Mouse (Mus musculus) midbrain, postnatal 0 days (tissue): ENCODE results near the gene Clstn2. TPM values are rescaled to one million over a fixed set of nuclear protein-coding genes. Genes with fewer than 3 reads are reported as not detected.

Experiments used
- ATAC-seq: fragments of 200-750 bp; cut with Nextera tagmentation; 2 replicates; pipeline ENCODE4 v1.8.0; 2017; ENCODE audit warnings: moderate number of reproducible peaks, mild to moderate bottlenecking, moderate TSS enrichment, moderate library complexity; ENCODE audit not compliant: low FRiP score
- DNase-seq: peaks from one replicate; pipeline ENCODE4 v3.0.0-alpha.2; 2015; ENCODE audit warnings: low spot score
- H3K27ac ChIP-seq: fragments of 300-500 bp; sonication (generic); 2 replicates; pipeline ENCODE4 v1.5.1; 2014; ENCODE audit warnings: low read depth, mild to moderate bottlenecking, low read length, mixed read lengths
- H3K27me3 ChIP-seq: fragments of 300-500 bp; sonication (generic); 2 replicates; pipeline ENCODE4 v1.6.1; 2014; ENCODE audit warnings: low read length, control low read depth, mixed read lengths; ENCODE audit not compliant: insufficient read depth
- H3K36me3 ChIP-seq: fragments of 300-500 bp; sonication (generic); 2 replicates; pipeline ENCODE4 v1.6.1; 2014; ENCODE audit warnings: low read length, control low read depth, mixed read lengths; ENCODE audit not compliant: insufficient read depth
- H3K4me1 ChIP-seq: fragments of 300-500 bp; sonication (generic); 2 replicates; pipeline ENCODE4 v1.6.1; 2014; ENCODE audit warnings: mild to moderate bottlenecking, control low read depth, antibody characterized with exemption, low read length, mixed read lengths; ENCODE audit not compliant: insufficient read depth
- H3K4me2 ChIP-seq: fragments of 300-500 bp; sonication (generic); 2 replicates; pipeline ENCODE4 v1.6.1; 2014; ENCODE audit warnings: low read depth, mild to moderate bottlenecking, low read length, mixed read lengths; ENCODE audit not compliant: poor library complexity, severe bottlenecking
- H3K4me3 ChIP-seq: fragments of 300-500 bp; sonication (generic); 2 replicates; pipeline ENCODE4 v1.5.1; 2014; ENCODE audit warnings: low read depth, mild to moderate bottlenecking, low read length, moderate library complexity
- H3K9ac ChIP-seq: fragments of 300-500 bp; sonication (generic); replicated peaks from 2 replicates; pipeline ENCODE4 v1.6.1; 2014; ENCODE audit warnings: mild to moderate bottlenecking, low read length, moderate library complexity, mixed read lengths; ENCODE audit not compliant: poor library complexity, severe bottlenecking
- H3K9me3 ChIP-seq: fragments of 300-500 bp; sonication (generic); 2 replicates; pipeline ENCODE4 v1.6.1; 2016; ENCODE audit warnings: low read length, control low read depth
- CTCF ChIP-seq: IDR thresholded peaks from 2 replicates; pipeline ENCODE4 v1.5.1; 2016; ENCODE audit warnings: antibody characterized with exemption, mild to moderate bottlenecking
- WGBS: fragments of 180-500 bp; shearing (Covaris S2); extraction: QIAGEN DNeasy Blood & Tissue Kit; methylation state at CpG from one replicate; pipeline ENCODE4 v1.1.7; 2014; 5-methylcytosine and 5-hydroxymethylcytosine counted together
- polyA plus RNA-seq: library from polyadenylated mRNA; unstranded; fragments of >200 nt; fragmentation: Nextera tagmentation; extraction: Ambion mirVana; gene quantifications from 2 replicates; pipeline ENCODE4 v1.2.1, GENCODE M21; 2015
- total RNA-seq: library from RNA; depleted of rRNA; stranded (reverse); fragments of >200 nt; gene quantifications from 2 replicates; pipeline ENCODE4 v1.2.3, GENCODE M21; 2014

Clstn2 gene
- total and polyA plus RNA-seq, 2 experiments from 2014 or later: 9.2 to 45.7 TPM

GRCm38 (mm10) chr9:97648409-97648808 is 384.6 kb downstream of the Clstn2 start:
- no peaks in the 10 kb centered on the region for H3K27me3 ChIP-seq
- H3K4me1 ChIP-seq: no peaks in the 10 kb centered on the region
- no peak overlapping the region for H3K4me2 ChIP-seq
- no peak overlapping the region for H3K9ac ChIP-seq
- DNase-seq (peak; percentile 30), ATAC-seq (no peak)
- H3K4me3 ChIP-seq: no peak overlapping the region
- WGBS: 65% methylated on average over 3 of the region's 3 CpGs
- no peak for TF ChIP-seq CTCF
- no peaks in the 10 kb centered on the region for H3K9me3 ChIP-seq
- no peak overlapping the region for H3K27ac ChIP-seq
- no peaks in the 10 kb centered on the region for H3K36me3 ChIP-seq

GRCm38 (mm10) chr9:97645746-97646145 is 387.2 kb downstream of the Clstn2 start:
- no peaks in the 10 kb centered on the region for H3K4me1 ChIP-seq
- no peak overlapping the region for H3K4me3 ChIP-seq
- no peak for TF ChIP-seq CTCF
- H3K9me3 ChIP-seq: no peaks in the 10 kb centered on the region
- ATAC-seq (no peak), DNase-seq (no peak)
- H3K27me3 ChIP-seq: no peaks in the 10 kb centered on the region
- no peaks in the 10 kb centered on the region for H3K36me3 ChIP-seq
- no peak overlapping the region for H3K9ac ChIP-seq
- H3K4me2 ChIP-seq: no peak overlapping the region
- WGBS: 97% methylated on average over 3 of the region's 3 CpGs
- H3K27ac ChIP-seq: no peak overlapping the region

GRCm38 (mm10) chr9:97642396-97642795 is 390.6 kb downstream of the Clstn2 start:
- Histone ChIP-seq H3K27ac (no peak overlapping the region), H3K9ac (no peak overlapping the region), H3K27me3 (no peaks in the 10 kb centered on the region), H3K4me1 (no peaks in the 10 kb centered on the region; the same call in 1 of the 2 replicates), H3K9me3 (no peaks in the 10 kb centered on the region), H3K4me2 (no peak overlapping the region), H3K36me3 (no peaks in the 10 kb centered on the region), H3K4me3 (no peak overlapping the region)
- no peak for DNase-seq
- no peak for TF ChIP-seq CTCF
- ATAC-seq: no peak
- 80% methylated on average over 7 of the region's 7 CpGs for WGBS

- Histone ChIP-seq H3K36me3 (no peaks in the 10 kb centered on the region), H3K9ac (no peak overlapping the region), H3K4me3 (no peak overlapping the region), H3K4me1 (no peaks in the 10 kb centered on the region; the same call in 1 of the 2 replicates), H3K9me3 (no peaks in the 10 kb centered on the region), H3K27me3 (no peaks in the 10 kb centered on the region), H3K4me2 (no peak overlapping the region), H3K27ac (no peak overlapping the region)
- DNase-seq (peak; percentile 55), ATAC-seq (no peak)
- no peak for TF ChIP-seq CTCF
- 91% methylated on average over 6 of the region's 6 CpGs for WGBS
Measured at GRCm38 (mm10) chr9:97639967-97640549, 392.9 kb downstream of the Clstn2 start.

- Histone ChIP-seq H3K4me3 (no peak overlapping the region), H3K4me2 (no peak overlapping the region), H3K4me1 (no peaks in the 10 kb centered on the region; the same call in 1 of the 2 replicates), H3K9ac (no peak overlapping the region), H3K36me3 (no peaks in the 10 kb centered on the region), H3K27ac (no peak overlapping the region), H3K9me3 (no peaks in the 10 kb centered on the region), H3K27me3 (no peaks in the 10 kb centered on the region)
- WGBS: 91% methylated on average over 9 of the region's 9 CpGs
- DNase-seq (peak; percentile 27), ATAC-seq (no peak)
- TF ChIP-seq CTCF: no peak
Measured at GRCm38 (mm10) chr9:97638683-97639354, 394.2 kb downstream of the Clstn2 start.

- WGBS: 84% methylated on average over 4 of the region's 4 CpGs
- H3K27ac ChIP-seq: no peak overlapping the region
- no peak for TF ChIP-seq CTCF
- no peak overlapping the region for H3K4me2 ChIP-seq
- no peak overlapping the region for H3K4me3 ChIP-seq
- ATAC-seq: no peak
- no peaks in the 10 kb centered on the region for H3K9me3 ChIP-seq
- H3K27me3 ChIP-seq: no peaks in the 10 kb centered on the region
- H3K9ac ChIP-seq: no peak overlapping the region
- H3K4me1 ChIP-seq: no peaks in the 10 kb centered on the region; the same call in 1 of the 2 replicates
- DNase-seq: no peak
- no peaks in the 10 kb centered on the region for H3K36me3 ChIP-seq
Measured at GRCm38 (mm10) chr9:97635351-97635750, 397.6 kb downstream of the Clstn2 start.
